Mouse (Mus musculus): Measurements from ENCODE around the gene Anks6.
"Not testable (repeated sequence)": the region's sequence is repeated elsewhere in the genome, so short reads cannot be mapped to it uniquely, and the experiment has no call there.

Anks6 gene

GRCm38 (mm10) chr4:47056791-47057509, at the start of gene Anks6:
TSS of gene Anks6 (minus strand) at chr4:47057427.
- DNase-seq = no peak

- no peak for DNase-seq
These were observed 46.3 kb upstream of the Anks6 start for GRCm38 (mm10) chr4:47103561-47103960.

- DNase-seq = no peak
These were observed 36.4 kb upstream of the Anks6 start for GRCm38 (mm10) chr4:47093647-47094046.

GRCm38 (mm10) chr4:47093161-47093560, 35.9 kb upstream of the Anks6 start:
- DNase-seq = no peak

- DNase-seq = peak; percentile 12 to 23
These were observed 35.3 kb upstream of the Anks6 start for GRCm38 (mm10) chr4:47092387-47093021.

DNA sequence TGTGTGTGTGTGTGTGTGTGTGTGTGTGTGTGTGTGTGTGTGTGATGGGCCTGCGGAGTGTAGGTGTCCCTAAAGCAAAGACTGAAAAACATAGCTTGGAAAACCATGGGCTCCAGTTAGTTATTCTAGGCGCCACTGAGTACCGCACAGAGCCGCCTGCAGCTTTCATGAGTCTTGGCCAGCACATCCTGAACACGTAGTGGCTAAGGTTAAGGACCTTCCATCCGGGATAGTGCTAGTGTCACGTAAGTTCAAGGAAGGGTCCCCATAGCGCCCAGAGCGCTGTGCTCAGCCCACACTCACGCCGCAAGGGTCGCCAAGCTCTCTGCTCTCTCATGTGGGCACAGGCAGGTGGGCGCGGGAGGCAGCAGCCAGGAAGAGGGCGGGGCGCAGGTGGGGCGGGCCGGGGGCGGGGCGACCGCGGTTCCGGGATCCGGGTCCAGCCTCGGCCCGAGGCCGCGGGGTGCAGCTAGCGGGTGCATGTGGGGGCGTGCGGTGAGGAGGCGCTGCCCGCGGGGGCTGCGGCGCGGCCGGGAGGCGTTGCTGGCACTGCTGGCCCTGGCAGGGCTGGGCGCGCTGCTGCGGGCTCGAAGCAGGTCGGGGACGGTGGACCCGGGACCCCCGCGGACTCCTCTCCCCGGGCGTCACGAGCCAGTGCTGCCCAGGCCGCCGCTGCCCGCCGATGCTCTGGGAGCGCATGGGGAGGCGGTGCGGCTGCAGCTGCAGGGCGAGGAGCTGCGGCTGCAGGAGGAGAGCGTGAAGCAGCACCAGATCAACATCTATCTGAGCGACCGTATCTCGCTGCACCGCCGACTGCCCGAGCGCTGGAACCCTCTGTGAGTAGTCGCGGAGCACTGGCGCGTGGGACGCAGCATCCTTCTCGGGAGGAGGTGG, 34.5 kb upstream of the Anks6 start, which contains the start of gene Galnt12:
TSS of gene Galnt12 (plus strand) at position 417 of the 894 bp plus-strand sequence.
- DNase-seq = peak; percentile 48 to 53

- no peak for DNase-seq
These were observed 31.4 kb upstream of the Anks6 start for GRCm38 (mm10) chr4:47088671-47089070.

DNA sequence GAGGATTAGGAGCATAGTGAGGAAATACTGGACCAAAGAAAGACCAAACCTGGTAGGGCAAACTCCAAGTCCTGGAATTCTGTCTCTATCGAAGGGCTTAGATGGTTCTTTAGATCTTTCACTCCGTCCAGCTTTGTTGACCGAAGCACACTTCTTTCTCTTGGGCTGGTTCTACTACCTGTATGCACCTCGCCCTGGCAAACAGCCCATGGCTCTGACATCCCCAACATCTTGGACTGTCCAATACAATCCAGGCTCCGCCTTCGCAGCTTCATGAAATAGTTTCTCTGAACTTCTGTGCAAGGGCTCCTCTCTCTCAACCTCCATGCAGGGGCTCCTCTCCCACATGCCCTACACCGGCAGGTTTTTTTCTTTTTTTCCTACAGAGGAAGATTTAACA, 26.6 kb upstream of the Anks6 start:
- DNase-seq = no peak

DNA sequence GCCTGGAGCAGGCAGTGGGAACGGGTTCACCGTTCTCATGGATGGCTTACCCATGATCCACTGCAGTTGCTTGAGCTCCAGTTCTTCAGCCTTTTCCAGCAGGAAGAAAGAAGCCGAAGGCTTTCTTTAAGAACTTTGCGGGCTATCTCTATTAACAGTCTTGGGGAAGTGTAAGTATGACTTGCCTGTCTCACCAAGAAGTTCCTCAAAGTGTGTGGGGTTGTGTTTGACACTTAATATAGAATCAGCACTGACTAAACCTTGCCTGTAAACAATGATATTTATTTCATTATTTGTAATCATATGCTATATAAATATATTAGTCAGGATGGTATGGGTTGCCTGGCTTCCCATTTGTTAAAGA, 23.4 kb upstream of the Anks6 start:
- DNase-seq = no peak

GRCm38 (mm10) chr4:47079997-47080646, 22.9 kb upstream of the Anks6 start:
- no peak for DNase-seq

DNA sequence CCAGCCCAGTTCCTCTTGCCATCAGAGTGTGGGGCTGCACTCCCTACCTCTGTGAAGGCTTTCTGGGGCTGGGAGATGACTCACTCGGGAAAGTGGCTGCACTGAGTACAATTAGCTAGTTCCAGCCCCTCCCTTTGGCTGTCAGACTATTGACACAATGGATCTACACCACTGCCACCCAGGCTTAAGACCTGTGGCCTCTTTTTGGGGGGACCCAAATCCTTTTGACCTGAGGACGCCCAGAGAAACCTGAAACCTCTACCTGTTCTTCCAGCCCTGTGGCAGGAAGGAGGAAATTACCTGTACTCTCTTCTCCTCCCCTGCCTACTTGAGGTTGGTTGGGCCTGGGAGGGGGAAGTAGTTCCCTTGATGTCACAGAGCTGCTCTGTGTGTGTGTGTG, 17.8 kb upstream of the Anks6 start:
- no peak for DNase-seq

DNA sequence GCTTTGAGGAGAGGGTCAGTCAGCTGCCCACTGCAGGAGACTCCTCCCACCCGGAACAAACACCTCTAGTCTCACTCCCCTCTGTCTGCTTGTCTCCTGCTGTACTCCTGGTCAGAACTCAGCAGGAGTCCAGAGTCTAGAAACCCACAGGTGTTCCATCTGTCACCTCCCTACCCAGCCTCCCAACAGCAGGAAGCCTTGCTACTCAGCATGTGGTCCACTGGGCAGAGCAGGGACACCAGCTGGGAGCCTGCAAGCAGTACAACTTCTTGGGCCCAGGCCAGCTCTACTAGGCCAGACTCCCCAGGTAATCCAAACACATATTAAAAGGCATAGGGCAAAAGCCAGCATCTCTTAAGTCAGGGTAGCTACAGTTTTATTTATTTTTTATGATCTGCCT, 3.7 kb upstream of the Anks6 start:
- no peak for DNase-seq

GRCm38 (mm10) chr4:47057510-47058325, 491 bp upstream of the Anks6 start:
- DNase-seq = no peak

DNA sequence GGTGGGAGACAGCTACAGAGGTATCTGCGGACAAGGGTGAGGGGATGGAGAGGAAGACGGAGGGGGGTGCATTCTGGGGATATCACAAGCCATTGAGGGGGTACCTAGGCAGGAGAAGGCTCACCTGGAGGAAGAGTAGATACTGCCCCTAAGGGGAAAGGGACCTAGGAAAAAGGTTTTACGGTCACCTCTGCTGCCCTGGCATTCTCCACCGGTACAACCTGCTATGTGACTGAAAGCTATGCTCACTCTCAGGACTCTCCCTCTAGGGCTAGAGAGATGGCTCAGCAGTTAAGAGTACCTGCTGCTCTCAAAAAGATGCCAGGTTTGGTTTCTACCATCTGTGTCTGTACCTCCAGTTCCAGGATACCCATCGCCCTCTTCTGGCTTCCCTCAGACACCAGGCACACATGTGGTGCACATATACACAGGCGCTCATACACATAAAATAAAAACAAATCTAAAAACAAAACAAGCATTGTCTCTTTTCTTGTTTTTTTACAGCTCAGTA, 1.6 kb downstream of the Anks6 start:
- DNase-seq = no peak

DNA sequence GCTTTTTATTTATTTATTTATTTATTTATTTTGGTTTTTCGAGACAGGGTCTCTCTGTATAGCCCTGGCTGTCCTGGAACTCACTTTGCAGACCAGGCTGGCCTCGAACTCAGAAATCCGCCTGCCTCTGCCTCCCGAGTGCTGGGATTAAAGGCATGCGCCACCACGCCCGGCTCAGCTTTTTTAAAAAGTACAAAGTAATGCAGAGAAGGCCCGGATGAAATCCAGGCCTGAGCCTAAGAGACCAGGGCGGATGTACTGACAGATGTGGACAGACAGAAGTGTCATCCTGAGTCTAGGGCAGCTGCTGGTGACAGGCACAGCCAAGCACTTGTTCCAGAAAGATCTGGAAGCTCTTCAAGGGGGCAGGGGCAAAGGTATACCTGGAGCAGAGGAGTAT, 2.1 kb downstream of the Anks6 start:
- not testable (repeated sequence) for DNase-seq

DNA sequence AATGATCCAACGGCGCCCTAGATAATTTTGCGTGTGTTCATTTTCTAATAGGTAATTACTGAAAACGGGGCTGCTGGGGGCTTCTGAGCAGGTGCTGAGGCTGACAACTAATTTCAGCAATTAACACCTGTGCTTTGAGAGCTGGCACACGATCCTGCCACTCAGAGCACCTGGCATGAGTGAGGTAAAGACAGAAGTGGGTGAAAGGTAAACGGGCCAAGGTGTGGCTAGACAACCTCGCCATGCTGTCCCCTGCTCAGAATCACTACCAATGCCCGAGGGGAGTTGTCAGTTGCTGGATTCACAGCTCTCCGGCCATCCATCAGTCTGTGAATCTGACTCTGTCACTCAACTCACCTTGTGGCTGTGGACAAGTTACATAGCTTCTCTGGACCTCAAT, 5.3 kb downstream of the Anks6 start:
- no peak for DNase-seq

- DNase-seq = no peak
These were observed 6.4 kb downstream of the Anks6 start for GRCm38 (mm10) chr4:47050642-47051381.

DNA sequence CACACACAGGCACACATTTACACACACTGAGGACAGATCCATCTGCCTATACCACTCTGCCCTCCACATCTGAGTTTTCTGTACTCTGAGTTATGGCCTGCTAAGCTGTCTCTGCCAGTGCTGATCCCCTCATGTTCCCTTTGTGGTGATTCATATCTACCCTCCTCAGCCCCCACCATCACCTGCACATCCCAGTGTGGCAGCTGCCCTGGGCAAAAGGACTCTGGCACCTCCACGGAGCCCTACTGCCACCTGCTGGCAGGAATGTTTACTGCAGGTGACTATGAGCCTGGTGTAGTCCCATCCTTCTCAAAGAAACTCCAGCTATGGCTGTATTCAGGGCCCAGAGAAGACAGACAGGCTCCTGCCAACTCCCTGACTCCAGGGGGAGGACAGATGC, 7.1 kb downstream of the Anks6 start:
- peak; percentile 37 to 48 for DNase-seq

DNA sequence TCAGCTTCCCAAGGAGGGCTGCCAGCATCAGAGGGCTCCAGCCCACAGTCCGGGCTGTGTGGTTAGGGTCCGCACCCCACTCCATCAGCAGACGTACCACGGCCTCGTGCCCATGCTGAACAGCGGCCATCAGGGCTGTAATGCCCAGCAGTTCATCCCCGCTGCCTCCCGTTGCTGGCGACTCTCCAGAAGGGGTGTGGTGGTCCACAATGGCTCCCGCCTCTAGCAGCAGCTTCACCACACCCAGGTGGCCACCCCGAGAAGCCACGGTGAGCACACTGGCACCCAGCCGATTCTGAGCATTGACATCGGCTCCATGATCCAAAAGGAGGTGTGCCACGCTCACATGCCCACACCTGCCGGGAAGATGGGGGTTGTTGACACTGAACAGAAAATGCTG, 8.0 kb downstream of the Anks6 start:
- no peak for DNase-seq

DNA sequence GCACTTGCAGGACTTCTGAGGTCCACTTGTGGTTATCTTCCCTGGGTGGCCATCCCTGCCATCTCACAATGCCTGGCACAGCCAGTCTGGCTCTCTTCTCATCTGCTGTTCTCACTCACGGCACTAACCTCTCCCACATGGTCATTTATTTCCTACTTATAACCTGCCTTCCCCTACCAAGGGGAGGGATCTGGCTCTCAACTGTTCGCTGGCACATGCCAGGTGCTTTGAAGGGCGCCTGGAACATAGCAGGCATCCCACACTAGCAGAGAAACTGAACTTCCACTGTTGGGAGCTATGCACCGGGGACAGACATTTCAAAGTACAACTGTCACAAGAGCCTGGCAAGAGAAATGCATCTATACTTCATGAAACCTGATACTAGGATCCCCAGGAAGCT, 9.5 kb downstream of the Anks6 start:
- no peak for DNase-seq

DNA sequence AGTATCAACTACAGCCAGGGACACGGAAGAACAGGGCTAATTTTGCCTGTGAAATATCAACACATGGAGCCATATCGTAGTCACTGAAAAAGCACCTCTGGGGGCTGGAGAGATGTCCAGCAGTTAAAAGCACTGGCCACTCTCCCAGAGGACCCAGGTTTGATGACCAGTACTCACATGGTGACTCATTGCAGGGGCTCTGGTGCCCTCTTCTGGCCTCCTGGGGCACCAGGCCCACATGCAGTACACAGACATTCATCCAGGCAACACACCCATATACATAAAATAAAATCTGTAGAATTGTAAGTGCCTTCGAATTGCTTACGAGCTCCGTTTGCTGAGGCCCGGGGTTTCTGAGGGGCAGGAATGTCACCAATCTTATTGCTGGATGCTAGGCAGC, 10.3 kb downstream of the Anks6 start:
- no peak for DNase-seq
